Mouse (Mus musculus): ENCODE data around the gene Top2a. TPM values are rescaled to one million over a fixed set of nuclear protein-coding genes. Genes with fewer than 3 reads are reported as not detected.

Gene Top2a
- polyA plus RNA-seq, 1 experiment from 2014 or later, result 199 TPM

DNA sequence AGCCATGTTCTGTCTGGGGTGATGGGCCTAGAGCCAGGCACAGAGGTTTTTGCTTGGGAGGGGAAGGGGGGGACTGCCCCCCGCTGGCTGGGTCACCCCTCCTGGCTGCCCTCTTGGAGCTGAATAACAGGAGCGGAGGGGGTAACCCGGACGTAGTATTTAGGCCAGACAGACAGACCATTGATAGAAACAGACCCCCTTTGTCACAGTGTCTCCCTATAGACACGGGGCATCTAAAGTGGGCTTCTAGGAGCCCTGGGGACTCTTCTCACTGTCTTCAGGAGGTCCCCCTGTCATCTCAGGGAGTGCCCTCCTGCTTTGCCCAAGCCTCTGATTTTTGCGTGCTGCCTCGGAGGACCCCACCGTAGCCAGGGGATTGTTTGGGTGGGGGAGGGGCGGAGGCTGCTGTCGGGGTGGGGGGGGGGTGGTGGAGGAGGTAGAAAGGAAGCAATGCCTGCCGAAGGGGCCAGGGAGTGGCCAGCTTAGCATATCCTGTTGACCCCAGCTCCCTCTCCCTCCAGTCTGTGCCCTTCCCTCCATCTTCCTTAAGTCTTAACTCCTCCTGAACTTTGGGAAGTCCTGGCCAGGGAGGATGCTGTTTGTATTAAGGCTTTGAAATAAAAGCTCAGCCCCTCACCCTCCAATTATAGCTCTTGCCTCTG, 58.4 kb downstream of the Top2a start:
- Histone ChIP-seq H3K27me3 (no peaks in the 10 kb centered on the region; the same call in 1 of the 2 replicates), H3K4me1 (peaks cover 99% of the 10 kb centered on the region), H3K27ac (peak overlapping the region; percentile 99), H3K4me3 (peak overlapping the region; percentile 76), H3K4me2 (replicated peaks) (peak overlapping the region; percentile 97), H3K9me3 (replicated peaks) (no peaks in the 10 kb centered on the region), H3K9ac (peak overlapping the region; percentile 86), H3K36me3 (peaks cover 14% of the 10 kb centered on the region; the same call in 1 of the 2 replicates)
- WGBS, result 4% methylated on average over 9 of the region's 11 CpGs
- ATAC-seq (ENCODE audit: low FRiP score), result no peak

DNA sequence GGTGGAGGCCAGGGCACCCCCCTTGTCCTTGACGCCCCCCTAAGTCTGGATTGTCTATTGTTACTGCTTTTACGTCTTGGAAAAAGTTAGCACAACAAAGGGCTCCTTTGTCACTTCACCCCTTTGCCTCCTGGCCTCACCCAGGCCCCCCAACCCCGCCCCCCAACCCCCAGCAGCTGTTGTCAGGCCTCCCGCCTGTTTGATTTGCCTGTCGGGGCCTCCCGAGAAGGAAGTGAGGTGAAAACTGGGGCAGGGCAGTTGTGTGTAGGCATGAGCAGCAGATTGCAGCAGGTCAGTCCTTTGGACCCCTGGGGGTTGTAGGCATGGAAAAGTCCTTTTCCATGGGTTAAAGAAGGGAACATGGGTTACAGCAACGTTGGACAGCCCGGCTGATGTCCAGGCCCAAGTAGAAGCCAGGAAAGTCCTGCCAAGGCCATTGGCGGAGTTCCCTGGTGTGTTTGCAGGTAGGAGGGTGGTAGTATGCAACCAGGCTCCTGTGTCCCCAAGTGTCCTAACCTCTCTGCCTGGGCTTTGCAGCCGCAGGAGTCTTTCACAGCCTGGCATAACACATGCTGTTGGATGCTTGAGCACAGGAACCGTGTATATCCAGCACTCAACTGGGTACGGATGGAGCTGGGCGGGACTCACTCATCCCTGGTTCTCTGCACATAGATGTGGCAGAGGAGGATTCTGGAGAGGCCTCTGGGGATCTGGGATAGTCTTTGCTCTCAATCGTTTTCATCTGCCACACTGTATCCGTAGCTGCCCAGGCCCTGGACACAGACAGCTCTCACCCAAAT, 59.2 kb downstream of the Top2a start:
- Histone ChIP-seq H3K9me3 (replicated peaks) (no peaks in the 10 kb centered on the region), H3K4me3 (peak overlapping the region; percentile 76), H3K27ac (peak overlapping the region; percentile 99), H3K4me1 (peaks cover 97% of the 10 kb centered on the region), H3K36me3 (peaks cover 9% of the 10 kb centered on the region; the same call in 1 of the 2 replicates), H3K4me2 (replicated peaks) (peak overlapping the region; percentile 97), H3K27me3 (no peaks in the 10 kb centered on the region; the same call in 1 of the 2 replicates), H3K9ac (peak overlapping the region; percentile 86)
- WGBS, result 10% methylated on average over 15 of the region's 15 CpGs
- no peak for ATAC-seq (ENCODE audit: low FRiP score)

- 14% methylated on average over 6 of the region's 6 CpGs for WGBS
- Histone ChIP-seq H3K27me3 (no peaks in the 10 kb centered on the region; the same call in 1 of the 2 replicates), H3K9ac (peak overlapping the region; percentile 86), H3K27ac (peak overlapping the region; percentile 99), H3K4me1 (peaks cover 97% of the 10 kb centered on the region), H3K4me2 (replicated peaks) (peak overlapping the region; percentile 97), H3K36me3 (peaks cover 9% of the 10 kb centered on the region; the same call in 1 of the 2 replicates), H3K4me3 (peak overlapping the region; percentile 76), H3K9me3 (replicated peaks) (no peaks in the 10 kb centered on the region)
- ATAC-seq (ENCODE audit: low FRiP score), result no peak
Measured at GRCm38 (mm10) chr11:98964201-98964615, 59.8 kb downstream of the Top2a start.

GRCm38 (mm10) chr11:98963191-98964021, 60.6 kb downstream of the Top2a start:
- H3K27ac ChIP-seq, result peak overlapping the region; percentile 99
- WGBS, result under 1% methylated on average over 31 of the region's 32 CpGs
- peak overlapping the region; percentile 76 for H3K4me3 ChIP-seq
- H3K4me2 ChIP-seq (replicated peaks), result peak overlapping the region; percentile 97
- no peaks in the 10 kb centered on the region for H3K9me3 ChIP-seq (replicated peaks)
- H3K4me1 ChIP-seq, result peaks cover 92% of the 10 kb centered on the region
- peaks cover 9% of the 10 kb centered on the region; the same call in 1 of the 2 replicates for H3K36me3 ChIP-seq
- no peaks in the 10 kb centered on the region; the same call in 1 of the 2 replicates for H3K27me3 ChIP-seq
- peak overlapping the region; percentile 86 for H3K9ac ChIP-seq
- peak; percentile 44 for ATAC-seq (ENCODE audit: low FRiP score)

- H3K4me1 ChIP-seq, result peaks cover 84% of the 10 kb centered on the region
Measured at GRCm38 (mm10) chr11:98962421-98963095, 61.4 kb downstream of the Top2a start.

DNA sequence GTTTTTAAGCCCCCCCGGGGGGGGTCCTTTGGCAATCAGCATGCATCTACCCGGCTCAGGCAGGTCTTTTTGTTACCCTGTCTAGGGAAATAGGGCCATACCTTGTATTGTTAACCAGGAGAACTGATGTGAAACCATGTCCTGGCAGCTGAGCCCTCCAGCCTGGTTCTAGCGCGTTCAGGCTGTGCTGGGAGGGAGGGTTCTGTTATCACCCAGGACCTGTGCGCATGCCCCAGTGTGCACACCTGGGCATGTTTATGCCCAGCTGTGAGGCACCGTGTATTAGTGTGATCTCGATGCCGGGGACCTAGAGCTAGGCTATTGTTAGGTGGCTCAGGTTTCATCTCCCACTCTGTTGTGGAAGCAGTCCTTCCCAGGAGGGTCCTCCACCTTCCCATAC, 62.2 kb downstream of the Top2a start:
- 7% methylated on average over 8 of the region's 8 CpGs for WGBS
- H3K9ac ChIP-seq, result peak overlapping the region; percentile 86
- H3K9me3 ChIP-seq (replicated peaks), result no peaks in the 10 kb centered on the region
- peak overlapping the region; percentile 76 for H3K4me3 ChIP-seq
- H3K4me1 ChIP-seq, result peaks cover 76% of the 10 kb centered on the region
- 0 out of 2 replicates have a peak, but pooled peaks cover 2% of the 10 kb centered on the region for H3K36me3 ChIP-seq
- H3K4me2 ChIP-seq (replicated peaks), result peak overlapping the region; percentile 97
- peak overlapping the region; percentile 99 for H3K27ac ChIP-seq
- no peaks in the 10 kb centered on the region; the same call in 1 of the 2 replicates for H3K27me3 ChIP-seq
- ATAC-seq (ENCODE audit: low FRiP score), result no peak

More at GRCm38 (mm10) chr11:98962421-98963095, 61.4 kb downstream of the Top2a start:
- H3K36me3 ChIP-seq, result 0 out of 2 replicates have a peak, but pooled peaks cover 3% of the 10 kb centered on the region
- no peaks in the 10 kb centered on the region for H3K9me3 ChIP-seq (replicated peaks)
- H3K4me2 ChIP-seq (replicated peaks), result peak overlapping the region; percentile 97
- no peaks in the 10 kb centered on the region; the same call in 1 of the 2 replicates for H3K27me3 ChIP-seq
- H3K4me3 ChIP-seq, result peak overlapping the region; percentile 76
- ATAC-seq (ENCODE audit: low FRiP score), result no peak
- H3K27ac ChIP-seq, result peak overlapping the region; percentile 99
- peak overlapping the region; percentile 86 for H3K9ac ChIP-seq
- 3% methylated on average over 12 of the region's 12 CpGs for WGBS

DNA sequence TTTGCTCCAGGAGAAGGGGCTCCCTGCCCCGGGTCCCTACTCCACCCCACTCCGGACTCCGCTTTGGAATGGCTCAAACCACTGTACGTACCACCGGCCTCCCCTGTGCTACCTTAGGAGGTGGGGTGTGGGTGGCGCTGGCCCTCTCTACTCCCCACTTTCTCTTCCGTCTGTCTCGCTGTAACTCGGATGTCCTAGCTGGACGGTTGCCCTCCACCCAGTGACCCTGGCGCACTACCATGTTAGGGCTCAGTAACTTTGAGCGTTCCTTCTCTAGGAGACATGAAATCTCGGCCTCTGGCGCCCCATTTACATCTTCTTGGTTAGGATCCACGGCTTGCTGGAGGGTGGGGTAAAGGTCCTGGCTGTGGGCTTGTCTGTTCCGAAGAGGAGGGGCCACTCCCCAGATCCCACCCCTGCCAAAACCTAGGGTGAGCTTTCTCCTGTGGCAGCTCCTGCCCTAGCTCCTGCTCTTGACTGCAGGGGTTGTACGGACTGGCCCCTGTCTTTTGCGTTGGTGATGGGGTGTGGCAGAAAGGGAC, 62.9 kb downstream of the Top2a start:
- H3K27me3 ChIP-seq, result no peaks in the 10 kb centered on the region; the same call in 1 of the 2 replicates
- no peaks in the 10 kb centered on the region for H3K36me3 ChIP-seq
- H3K4me3 ChIP-seq, result peak overlapping the region; percentile 76
- H3K27ac ChIP-seq, result peak overlapping the region; percentile 99
- H3K4me2 ChIP-seq (replicated peaks), result peak overlapping the region; percentile 97
- ATAC-seq (ENCODE audit: low FRiP score), result no peak
- H3K9me3 ChIP-seq (replicated peaks), result no peaks in the 10 kb centered on the region
- WGBS, result 4% methylated on average over 18 of the region's 18 CpGs
- peaks cover 73% of the 10 kb centered on the region for H3K4me1 ChIP-seq
- H3K9ac ChIP-seq, result peak overlapping the region; percentile 86

DNA sequence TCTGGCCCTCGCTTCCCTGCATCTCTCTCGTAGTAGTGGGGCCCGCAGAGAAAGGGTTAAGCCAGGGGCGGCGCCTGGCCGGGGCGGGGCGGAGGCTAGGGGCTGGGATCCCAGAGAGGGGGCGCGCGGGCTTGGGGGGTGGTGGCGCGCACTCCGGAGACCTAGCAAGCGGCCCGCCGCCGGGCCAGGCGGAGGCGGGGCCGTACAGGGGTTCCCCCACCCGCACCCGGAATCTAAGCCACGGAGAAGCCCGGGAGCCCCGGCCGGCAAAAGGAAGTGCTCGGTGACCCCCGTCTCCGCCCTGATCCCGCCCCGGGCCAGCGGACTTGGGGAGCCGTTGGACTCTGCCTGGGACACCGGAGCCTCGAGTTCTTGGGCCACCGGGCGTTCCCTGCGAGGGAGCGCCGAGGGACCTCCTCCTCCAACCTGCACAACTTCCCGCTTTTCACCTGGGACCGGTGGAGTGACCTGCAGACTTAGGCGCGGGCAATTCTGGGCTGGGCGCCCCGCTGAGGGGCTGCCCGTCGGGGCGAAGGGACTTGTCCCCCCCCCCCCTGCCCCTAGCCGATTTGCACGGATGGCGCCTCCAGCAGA, 63.6 kb downstream of the Top2a start:
- Histone ChIP-seq H3K9ac (peak overlapping the region; percentile 86), H3K36me3 (no peaks in the 10 kb centered on the region), H3K4me2 (replicated peaks) (peak overlapping the region; percentile 97), H3K4me1 (peaks cover 73% of the 10 kb centered on the region), H3K9me3 (replicated peaks) (no peaks in the 10 kb centered on the region), H3K27ac (peak overlapping the region; percentile 99), H3K4me3 (peak overlapping the region; percentile 76), H3K27me3 (no peaks in the 10 kb centered on the region; the same call in 1 of the 2 replicates)
- WGBS, result under 1% methylated on average over 51 of the region's 53 CpGs
- peak; percentile 23 for ATAC-seq (ENCODE audit: low FRiP score)

GRCm38 (mm10) chr11:98959437-98960312, 64.3 kb downstream of the Top2a start:
- H3K9me3 ChIP-seq (replicated peaks), result no peaks in the 10 kb centered on the region
- under 1% methylated on average over 42 of the region's 43 CpGs for WGBS
- peak overlapping the region; percentile 76 for H3K4me3 ChIP-seq
- H3K9ac ChIP-seq, result peak overlapping the region; percentile 86
- peaks cover 73% of the 10 kb centered on the region for H3K4me1 ChIP-seq
- no peaks in the 10 kb centered on the region for H3K36me3 ChIP-seq
- H3K27me3 ChIP-seq, result no peaks in the 10 kb centered on the region; the same call in 1 of the 2 replicates
- ATAC-seq (ENCODE audit: low FRiP score), result peak; percentile 15; the same call in 1 of the 2 replicates
- H3K27ac ChIP-seq, result peak overlapping the region; percentile 99
- peak overlapping the region; percentile 97 for H3K4me2 ChIP-seq (replicated peaks)

DNA sequence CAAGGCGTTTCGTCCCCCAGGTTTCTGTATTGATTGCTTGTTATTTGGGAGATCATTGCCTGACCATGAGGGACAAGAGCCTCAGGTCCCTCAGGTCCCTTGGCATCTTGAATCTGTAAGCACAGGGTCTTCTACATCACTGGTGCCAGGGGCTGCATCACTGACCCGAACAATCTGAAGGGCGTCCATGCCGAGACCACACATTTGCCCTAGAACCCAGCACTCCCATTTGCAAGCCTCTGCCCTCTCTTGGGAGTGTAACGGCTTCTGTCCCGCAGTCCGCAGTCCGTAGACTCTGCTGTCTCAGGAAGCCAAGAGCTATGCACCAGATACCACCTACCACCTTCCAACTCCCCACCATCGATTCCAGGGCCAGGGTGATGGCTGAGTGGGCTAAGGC, 67.6 kb downstream of the Top2a start:
- Histone ChIP-seq H3K4me3 (no peak overlapping the region), H3K9ac (no peak overlapping the region), H3K27me3 (no peaks in the 10 kb centered on the region), H3K4me2 (replicated peaks) (no peak overlapping the region), H3K9me3 (replicated peaks) (no peaks in the 10 kb centered on the region), H3K4me1 (peaks cover 62% of the 10 kb centered on the region), H3K36me3 (no peaks in the 10 kb centered on the region), H3K27ac (peak overlapping the region; percentile 67; the same call in 1 of the 2 replicates)
- WGBS, result 78% methylated on average over 10 of the region's 10 CpGs
- ATAC-seq (ENCODE audit: low FRiP score), result no peak

Measured in hindbrain, embryonic 12.5 days (tissue).